Mouse (Mus musculus): ENCODE measurements at regions not wholly inside any gene's neighbourhood (a gene's known extent, or its start where the extent isn't known, plus 50 kb on each side); places are given as distances from the start of the nearest gene placed in this dataset.

DNA sequence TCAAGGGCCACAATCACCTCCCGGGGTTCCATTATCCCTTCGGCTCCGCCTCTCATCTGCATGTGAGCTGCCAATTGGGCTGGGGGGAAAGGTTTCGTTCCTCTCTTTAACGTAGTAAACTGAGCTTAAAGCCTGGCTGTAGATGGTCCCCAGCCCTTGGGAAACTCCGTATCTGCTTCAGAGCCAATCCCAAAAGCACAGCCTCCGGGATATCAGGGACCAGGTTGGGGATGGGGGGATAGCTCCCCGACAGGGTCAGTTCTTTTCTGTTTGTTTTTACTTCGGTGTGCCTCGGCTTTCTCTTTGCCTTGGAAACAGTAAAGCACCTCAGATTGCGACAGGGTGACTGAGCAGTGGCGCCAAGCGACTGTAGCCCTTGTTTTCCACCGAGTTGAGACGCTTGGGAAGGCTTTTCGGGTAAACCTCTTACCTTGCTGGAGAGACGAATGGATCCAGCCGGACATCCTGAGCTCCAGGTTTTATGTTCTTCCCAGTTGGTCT lies 64.5 kb downstream of the Tfap2c start:
- no peak for ATAC-seq (ENCODE audit: insufficient number of reproducible peaks, insufficient read depth, low FRiP score, low TSS enrichment)

DNA sequence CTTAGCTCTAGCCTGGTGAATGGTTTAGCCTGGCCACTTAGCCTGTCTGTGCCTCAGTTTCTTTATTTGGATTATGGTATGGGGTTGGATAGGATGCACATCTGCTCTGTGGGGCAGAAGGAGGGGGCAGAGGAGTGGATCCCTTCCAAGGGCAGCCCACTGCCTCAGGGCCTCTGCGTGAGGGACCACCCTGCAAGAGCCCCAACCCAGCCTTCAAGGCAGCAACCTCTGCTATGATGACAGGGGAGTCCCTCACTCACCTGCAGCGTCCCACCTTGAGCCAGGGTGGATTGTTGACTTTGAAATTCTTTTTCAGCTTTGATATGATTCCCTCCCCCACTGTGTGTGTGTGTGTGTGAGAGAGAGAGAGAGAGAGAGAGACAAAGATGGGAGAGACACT lies 65.8 kb downstream of the Tfap2c start:
- Histone ChIP-seq H3K9me3 (no peaks in the 10 kb centered on the region), H3K9ac (no peak overlapping the region), H3K4me2 (replicated peaks) (no peak overlapping the region), H3K4me1 (peaks cover 15% of the 10 kb centered on the region), H3K27me3 (peaks cover 12% of the 10 kb centered on the region), H3K36me3 (no peaks in the 10 kb centered on the region), H3K27ac (no peak overlapping the region), H3K4me3 (no peak overlapping the region)
- 17% methylated on average over 2 of the region's 2 CpGs for WGBS
- ATAC-seq (ENCODE audit: insufficient number of reproducible peaks, insufficient read depth, low FRiP score, low TSS enrichment): no peak

More for the DNA sequence above, 64.5 kb downstream of the Tfap2c start:
- H3K27ac ChIP-seq: no peak overlapping the region
- under 1% methylated on average over 18 of the region's 18 CpGs for WGBS
- H3K4me3 ChIP-seq: peak overlapping the region; percentile 16
- 0 out of 2 replicates have a peak overlapping the region, but pooled peaks have one; percentile 20 for H3K9ac ChIP-seq
- peaks cover 15% of the 10 kb centered on the region for H3K4me1 ChIP-seq
- H3K27me3 ChIP-seq: peaks cover 12% of the 10 kb centered on the region
- no peaks in the 10 kb centered on the region for H3K9me3 ChIP-seq
- H3K36me3 ChIP-seq: no peaks in the 10 kb centered on the region
- H3K4me2 ChIP-seq (replicated peaks): peak overlapping the region; percentile 52

DNA sequence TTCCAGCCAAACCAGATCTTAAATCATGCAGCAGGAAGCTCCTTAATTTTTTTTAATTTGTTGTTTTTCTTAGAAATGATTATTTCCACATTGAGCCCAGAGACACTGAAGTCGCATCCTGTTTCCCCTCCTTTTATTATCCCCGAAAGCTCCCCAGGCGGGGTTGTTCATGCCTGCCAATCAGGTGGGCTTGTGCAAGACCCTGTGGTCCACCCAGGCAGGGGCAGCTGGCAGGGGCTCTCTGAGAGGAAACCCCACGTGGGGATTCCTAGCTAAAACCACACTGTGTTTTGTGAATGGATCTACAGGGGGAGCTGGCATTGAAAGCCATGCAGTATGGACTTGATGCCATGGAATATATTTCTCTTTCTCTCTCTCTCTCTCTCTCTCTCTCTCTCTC lies 66.2 kb downstream of the Tfap2c start:
- H3K4me1 ChIP-seq: peaks cover 15% of the 10 kb centered on the region
- peak; percentile 78 for ATAC-seq (ENCODE audit: insufficient number of reproducible peaks, insufficient read depth, low FRiP score, low TSS enrichment)
- H3K27ac ChIP-seq: no peak overlapping the region
- H3K9ac ChIP-seq: no peak overlapping the region
- 12% methylated on average over 4 of the region's 4 CpGs for WGBS
- H3K9me3 ChIP-seq: no peaks in the 10 kb centered on the region
- no peak overlapping the region for H3K4me2 ChIP-seq (replicated peaks)
- H3K4me3 ChIP-seq: no peak overlapping the region
- H3K36me3 ChIP-seq: no peaks in the 10 kb centered on the region
- peaks cover 12% of the 10 kb centered on the region for H3K27me3 ChIP-seq

DNA sequence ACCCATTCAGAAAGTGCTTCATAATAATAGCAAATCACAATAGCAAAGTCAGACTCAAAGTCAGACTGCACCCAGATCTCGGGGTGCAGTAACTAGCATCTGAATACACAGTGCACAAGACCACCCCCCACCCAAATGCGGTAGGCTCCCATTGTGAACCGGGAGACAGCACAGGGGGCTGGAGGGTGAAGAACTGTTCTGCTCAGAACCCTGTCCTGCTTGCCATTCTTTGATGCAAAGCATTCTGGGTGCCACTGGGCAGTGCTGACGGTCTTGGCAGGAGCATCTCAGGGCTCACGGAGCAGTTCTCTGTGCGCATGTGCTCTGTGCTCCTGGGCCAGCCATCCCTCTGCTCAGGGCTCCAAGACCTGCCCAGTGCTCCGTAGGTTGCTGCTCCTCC lies 69.8 kb downstream of the Tfap2c start:
- no peak overlapping the region for H3K27ac ChIP-seq
- 82% methylated on average over 7 of the region's 7 CpGs for WGBS

DNA sequence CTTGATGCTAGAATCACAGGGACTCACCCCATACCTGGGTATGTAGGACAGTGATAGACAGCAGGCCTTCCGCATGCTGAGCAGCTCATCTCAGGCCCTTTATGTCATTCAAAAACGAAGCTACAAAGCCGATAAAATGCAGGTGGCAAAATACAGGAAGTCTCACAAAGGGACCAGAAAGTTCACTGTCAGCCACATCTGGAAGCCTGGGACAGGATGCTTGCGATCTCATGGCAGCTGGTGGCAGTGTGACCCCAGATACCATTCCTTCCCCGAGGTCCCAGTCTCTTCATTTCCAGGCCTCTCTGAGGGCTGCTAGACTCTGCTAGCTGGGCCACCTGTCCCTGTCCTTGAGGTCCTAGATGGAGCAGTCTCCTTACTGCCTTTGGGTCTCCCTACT lies 70.6 kb downstream of the Tfap2c start:
- peaks cover 17% of the 10 kb centered on the region for H3K4me1 ChIP-seq
- 51% methylated on average over 5 of the region's 5 CpGs for WGBS

More for the DNA sequence above, 69.8 kb downstream of the Tfap2c start:
- Histone ChIP-seq H3K4me2 (replicated peaks) (no peak overlapping the region), H3K36me3 (no peaks in the 10 kb centered on the region), H3K9ac (no peak overlapping the region), H3K4me1 (peaks cover 24% of the 10 kb centered on the region), H3K4me3 (no peak overlapping the region), H3K27me3 (peaks cover 6% of the 10 kb centered on the region; the same call in 1 of the 2 replicates), H3K9me3 (no peaks in the 10 kb centered on the region)
- no peak for ATAC-seq (ENCODE audit: insufficient number of reproducible peaks, insufficient read depth, low FRiP score, low TSS enrichment)

DNA sequence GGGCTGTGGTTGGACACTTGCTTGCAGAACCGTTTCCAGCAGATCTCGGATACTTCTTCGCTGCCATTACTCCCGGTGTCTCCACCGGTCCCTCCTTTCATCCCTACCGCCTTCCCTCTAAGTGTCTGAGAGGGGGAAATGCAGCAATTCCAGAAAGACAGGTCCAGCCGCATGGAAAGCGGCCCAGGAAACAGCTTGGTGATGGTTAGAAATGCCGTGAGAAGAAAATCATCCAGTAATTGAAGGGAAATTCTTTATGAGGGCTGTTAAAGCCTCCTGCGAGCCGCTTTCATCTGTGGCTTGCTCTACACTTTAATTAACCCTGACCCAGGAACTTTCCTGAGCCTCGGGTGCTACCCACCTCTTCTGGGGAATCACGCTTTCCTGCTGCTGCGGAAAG lies 74.3 kb downstream of the Tfap2c start:
- H3K4me1 ChIP-seq: peaks cover 9% of the 10 kb centered on the region; the same call in 1 of the 2 replicates
- no peaks in the 10 kb centered on the region for H3K9me3 ChIP-seq
- H3K4me3 ChIP-seq: no peak overlapping the region
- no peaks in the 10 kb centered on the region for H3K36me3 ChIP-seq
- no peaks in the 10 kb centered on the region for H3K27me3 ChIP-seq
- no peak overlapping the region for H3K9ac ChIP-seq
- no peak overlapping the region for H3K27ac ChIP-seq
- no peak overlapping the region; the same call in 1 of the 2 replicates for H3K4me2 ChIP-seq (replicated peaks)
- WGBS: 11% methylated on average over 14 of the region's 14 CpGs
- no peak for ATAC-seq (ENCODE audit: insufficient number of reproducible peaks, insufficient read depth, low FRiP score, low TSS enrichment)

More for the DNA sequence above, 70.6 kb downstream of the Tfap2c start:
- H3K36me3 ChIP-seq: no peaks in the 10 kb centered on the region
- no peak overlapping the region for H3K4me2 ChIP-seq (replicated peaks)
- no peak overlapping the region for H3K4me3 ChIP-seq
- H3K9me3 ChIP-seq: no peaks in the 10 kb centered on the region
- no peak overlapping the region for H3K27ac ChIP-seq
- no peaks in the 10 kb centered on the region for H3K27me3 ChIP-seq
- H3K9ac ChIP-seq: no peak overlapping the region
- no peak for ATAC-seq (ENCODE audit: insufficient number of reproducible peaks, insufficient read depth, low FRiP score, low TSS enrichment)

DNA sequence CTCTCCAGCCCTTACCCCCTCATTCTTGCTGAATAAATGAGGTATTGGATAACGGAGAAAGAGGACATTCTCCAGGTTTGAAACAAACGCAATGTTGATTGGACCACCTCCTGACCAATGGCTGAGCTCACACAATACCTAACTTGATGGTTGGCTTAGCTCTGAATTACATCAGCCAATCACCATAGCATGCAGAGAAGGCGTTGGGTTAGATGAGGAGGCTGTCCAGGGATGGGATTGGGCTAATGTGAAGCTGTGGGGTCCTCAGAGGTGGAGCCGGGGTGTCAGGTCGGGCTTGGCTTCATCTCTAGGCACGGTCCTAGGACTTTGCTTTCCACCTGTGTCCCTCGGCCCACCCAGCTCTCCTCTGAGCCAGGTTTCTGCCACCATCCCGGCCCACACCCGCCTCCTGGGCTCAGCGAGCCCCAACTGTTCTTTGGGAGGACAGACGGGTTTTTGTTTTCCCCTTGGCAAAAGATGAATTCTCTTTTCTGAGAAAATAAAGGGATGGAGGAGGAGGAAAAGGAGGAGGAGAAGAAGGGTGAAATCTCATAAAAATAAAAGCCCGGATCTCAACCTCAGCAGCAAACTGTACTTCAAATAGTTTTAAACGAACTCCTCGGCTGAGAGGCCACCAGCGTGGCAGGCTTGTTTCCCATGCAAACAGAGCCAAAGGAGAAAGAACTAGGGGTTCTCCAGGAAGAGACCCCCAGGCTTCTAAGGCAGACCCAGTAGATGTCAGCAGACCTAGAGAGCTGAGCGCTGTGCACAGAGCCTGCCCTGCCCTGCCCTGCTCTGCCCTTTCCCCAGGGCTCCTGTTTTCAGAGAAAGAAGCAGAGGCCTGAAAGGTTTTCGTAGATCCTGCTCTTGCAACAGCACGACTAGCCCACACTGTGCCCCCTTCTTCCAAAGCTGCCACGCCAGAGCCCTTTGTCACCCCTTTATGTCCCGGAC lies 78.2 kb downstream of the Tfap2c start:
- H3K27me3 ChIP-seq: no peaks in the 10 kb centered on the region
- H3K9ac ChIP-seq: no peak overlapping the region
- no peak for ATAC-seq (ENCODE audit: insufficient number of reproducible peaks, insufficient read depth, low FRiP score, low TSS enrichment)
- no peak overlapping the region for H3K4me3 ChIP-seq
- H3K4me2 ChIP-seq (replicated peaks): no peak overlapping the region
- 78% methylated on average over 20 of the region's 20 CpGs for WGBS
- peaks cover 14% of the 10 kb centered on the region; the same call in 1 of the 2 replicates for H3K4me1 ChIP-seq
- no peak overlapping the region for H3K27ac ChIP-seq
- no peaks in the 10 kb centered on the region for H3K36me3 ChIP-seq
- no peaks in the 10 kb centered on the region for H3K9me3 ChIP-seq

DNA sequence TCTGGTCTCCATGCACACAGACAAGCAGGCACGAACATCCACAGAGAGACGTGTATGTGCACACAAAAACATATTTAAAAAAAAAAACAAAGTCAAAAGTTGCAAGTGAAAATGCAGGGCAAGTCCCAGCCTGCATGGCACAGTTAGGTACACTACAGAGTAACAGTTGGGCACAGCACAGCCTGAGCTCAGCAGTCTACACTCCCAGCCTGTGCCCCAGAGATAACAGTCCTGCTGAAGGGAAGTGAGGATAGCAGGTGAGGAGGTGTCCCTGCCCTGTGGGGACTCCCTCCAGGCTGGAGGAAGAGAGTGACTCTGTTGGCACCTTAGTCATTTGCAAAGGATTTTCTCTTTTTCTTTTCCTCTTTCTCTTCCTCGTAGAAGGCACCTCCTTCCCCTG lies 80.9 kb downstream of the Tfap2c start:
- Histone ChIP-seq H3K9me3 (no peaks in the 10 kb centered on the region), H3K27me3 (no peaks in the 10 kb centered on the region), H3K36me3 (no peaks in the 10 kb centered on the region), H3K4me2 (replicated peaks) (no peak overlapping the region), H3K4me1 (peaks cover 6% of the 10 kb centered on the region; the same call in 1 of the 2 replicates), H3K27ac (no peak overlapping the region), H3K4me3 (no peak overlapping the region), H3K9ac (no peak overlapping the region)
- ATAC-seq (ENCODE audit: insufficient number of reproducible peaks, insufficient read depth, low FRiP score, low TSS enrichment): no peak
- 64% methylated on average over 3 of the region's 3 CpGs for WGBS

DNA sequence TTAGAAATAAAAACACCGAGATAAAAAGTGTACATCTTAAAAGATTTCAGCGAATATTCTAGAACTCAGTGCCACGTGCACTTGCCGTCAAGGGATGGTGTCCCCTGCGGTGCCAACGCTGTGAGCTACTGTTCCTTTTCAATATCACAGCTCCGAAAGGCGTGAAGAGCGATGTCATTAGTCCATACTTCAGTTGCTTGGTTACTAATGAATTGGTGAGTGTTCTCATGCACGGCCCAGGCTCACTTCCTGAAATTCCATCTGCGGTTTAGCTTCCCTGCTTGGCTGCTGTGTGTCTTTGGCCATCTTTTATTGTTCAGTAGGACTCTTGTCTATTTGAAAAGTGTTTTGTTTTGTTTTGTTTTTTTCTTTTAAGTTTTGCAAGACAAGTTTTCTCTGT lies 93.2 kb downstream of the Tfap2c start:
- Histone ChIP-seq H3K9ac (no peak overlapping the region), H3K4me1 (peaks cover 9% of the 10 kb centered on the region), H3K27me3 (no peaks in the 10 kb centered on the region), H3K9me3 (no peaks in the 10 kb centered on the region), H3K4me3 (no peak overlapping the region), H3K36me3 (no peaks in the 10 kb centered on the region), H3K4me2 (replicated peaks) (no peak overlapping the region), H3K27ac (no peak overlapping the region)
- 82% methylated on average over 11 of the region's 11 CpGs for WGBS
- no peak for ATAC-seq (ENCODE audit: insufficient number of reproducible peaks, insufficient read depth, low FRiP score, low TSS enrichment)

DNA sequence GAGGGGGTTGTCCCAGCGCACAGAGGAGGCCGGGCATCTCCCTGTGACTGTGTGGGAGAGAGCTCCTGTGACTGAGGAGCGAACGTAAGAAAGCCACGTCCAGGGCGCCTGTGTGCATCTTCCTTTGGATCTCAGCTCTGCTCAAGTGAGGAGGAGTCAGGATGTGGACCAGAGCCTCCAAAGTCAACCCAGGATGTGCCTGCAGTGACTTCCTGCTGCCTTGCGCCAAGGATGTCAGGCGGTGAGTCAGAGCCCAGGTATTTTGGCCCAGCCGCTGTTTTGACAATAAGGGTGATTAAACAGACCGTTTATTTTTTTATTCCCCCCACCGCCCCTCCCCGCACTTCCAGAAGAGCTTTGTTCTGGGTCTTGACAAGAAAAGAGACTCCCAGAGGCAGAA lies 94.5 kb downstream of the Tfap2c start:
- 26% methylated on average over 12 of the region's 12 CpGs for whole genome bisulfite sequencing
- H3K9me3 ChIP-seq: no peaks in the 10 kb centered on the region
- H3K4me2 ChIP-seq (replicated peaks): peak overlapping the region; percentile 8; the same call in 1 of the 2 replicates
- no peak overlapping the region for H3K27ac ChIP-seq
- no peak overlapping the region for H3K4me3 ChIP-seq
- ATAC-seq (ENCODE audit: insufficient number of reproducible peaks, insufficient read depth, low FRiP score, low TSS enrichment): no peak
- H3K27me3 ChIP-seq: no peaks in the 10 kb centered on the region
- no peak overlapping the region; the same call in 1 of the 2 replicates for H3K9ac ChIP-seq
- peaks cover 9% of the 10 kb centered on the region for H3K4me1 ChIP-seq
- H3K36me3 ChIP-seq: no peaks in the 10 kb centered on the region

DNA sequence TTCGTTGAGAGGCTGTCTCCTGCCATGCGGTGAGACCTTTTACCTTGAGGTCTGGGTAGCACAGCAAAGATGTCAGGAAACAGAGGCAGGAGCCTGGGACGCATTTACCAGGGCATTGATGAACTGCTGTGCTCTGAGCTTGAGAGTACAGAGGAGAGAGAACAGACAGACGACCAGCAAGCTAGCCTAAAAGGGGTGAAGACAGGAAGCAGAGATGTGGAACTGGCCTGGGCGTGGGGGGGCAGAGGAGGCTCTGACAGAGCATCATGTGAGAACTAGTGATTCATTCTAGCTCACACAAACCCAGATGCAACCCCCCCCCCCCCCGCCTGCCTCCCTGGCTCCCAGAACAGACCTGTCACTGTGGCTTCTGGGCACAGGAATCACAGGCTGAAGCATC lies 95.1 kb downstream of the Tfap2c start:
- Histone ChIP-seq H3K27me3 (no peaks in the 10 kb centered on the region), H3K27ac (no peak overlapping the region), H3K9me3 (no peaks in the 10 kb centered on the region), H3K4me3 (no peak overlapping the region), H3K9ac (no peak overlapping the region), H3K4me2 (replicated peaks) (no peak overlapping the region), H3K36me3 (no peaks in the 10 kb centered on the region), H3K4me1 (peaks cover 10% of the 10 kb centered on the region)
- ATAC-seq (ENCODE audit: insufficient number of reproducible peaks, insufficient read depth, low FRiP score, low TSS enrichment): no peak
- WGBS: 44% methylated on average over 5 of the region's 6 CpGs

DNA sequence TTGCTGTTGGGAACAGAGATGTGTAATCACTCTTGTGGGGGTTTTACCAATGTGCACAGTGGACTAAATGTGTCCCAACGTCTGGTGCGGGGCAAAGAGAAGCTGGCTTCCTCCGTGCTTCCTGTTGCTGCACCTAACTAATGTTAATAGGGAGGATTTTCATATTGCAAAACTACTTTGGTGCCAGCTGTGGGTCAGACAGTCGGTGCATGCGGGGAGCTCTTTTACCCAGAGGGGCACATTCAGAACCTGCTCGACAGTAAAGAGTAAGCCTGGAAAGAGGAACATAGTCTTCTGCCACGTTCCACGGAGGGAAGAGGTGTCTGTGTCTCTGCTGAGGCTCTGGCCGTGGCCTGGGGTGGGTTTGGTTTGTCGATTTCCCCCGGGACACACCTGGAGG lies 98.7 kb downstream of the Tfap2c start:
- Histone ChIP-seq H3K4me1 (peaks cover 13% of the 10 kb centered on the region), H3K4me2 (replicated peaks) (no peak overlapping the region), H3K27me3 (no peaks in the 10 kb centered on the region), H3K36me3 (no peaks in the 10 kb centered on the region), H3K27ac (no peak overlapping the region), H3K4me3 (no peak overlapping the region), H3K9me3 (no peaks in the 10 kb centered on the region), H3K9ac (no peak overlapping the region)
- ATAC-seq (ENCODE audit: insufficient number of reproducible peaks, insufficient read depth, low FRiP score, low TSS enrichment): no peak
- 64% methylated on average over 11 of the region's 11 CpGs for WGBS

All from embryonic facial prominence, embryonic 12.5 days (tissue).